Mouse (Mus musculus) forebrain, embryonic 14.5 days (tissue): ENCODE measurements at regions not wholly inside any gene's neighbourhood (a gene's known extent, or its start where the extent isn't known, plus 50 kb on each side); places are given as distances from the start of the nearest gene placed in this dataset.

Experiments used
- ATAC-seq: fragments of 200-750 bp; cut with Nextera tagmentation; 2 replicates; pipeline ENCODE4 v1.8.0; 2017; ENCODE audit warnings: mild to moderate bottlenecking, moderate library complexity
- DNase-seq: peaks from one replicate; pipeline ENCODE4 v3.0.0-alpha.2; 2015; ENCODE audit warnings: low spot score
- H3K27ac ChIP-seq: fragments of 300-500 bp; sonication (generic); 2 replicates; pipeline ENCODE4 v1.5.1; 2014; ENCODE audit warnings: low read depth, mild to moderate bottlenecking, control low read depth, low read length, moderate library complexity
- H3K27me3 ChIP-seq: fragments of 300-500 bp; sonication (generic); replicated peaks from 2 replicates; pipeline ENCODE4 v1.6.1; 2014; ENCODE audit warnings: low read length, control low read depth, mixed read lengths; ENCODE audit not compliant: control insufficient read depth, insufficient read depth
- H3K36me3 ChIP-seq: fragments of 300-500 bp; sonication (generic); 2 replicates; pipeline ENCODE4 v1.6.1; 2014; ENCODE audit warnings: low read length, control low read depth; ENCODE audit not compliant: control insufficient read depth, insufficient read depth
- H3K4me1 ChIP-seq: fragments of 300-500 bp; sonication (generic); 2 replicates; pipeline ENCODE4 v1.6.1; 2014; ENCODE audit warnings: antibody characterized with exemption, low read length, control low read depth; ENCODE audit not compliant: control insufficient read depth, insufficient read depth
- H3K4me2 ChIP-seq: fragments of 300-500 bp; sonication (generic); 2 replicates; pipeline ENCODE4 v1.6.1; 2014; ENCODE audit warnings: mild to moderate bottlenecking, control low read depth, low read length
- H3K4me3 ChIP-seq: fragments of 300-500 bp; sonication (generic); 2 replicates; pipeline ENCODE4 v1.5.1; 2014; ENCODE audit warnings: low read depth, low read length, control low read depth
- H3K9ac ChIP-seq: fragments of 300-500 bp; sonication (generic); 2 replicates; pipeline ENCODE4 v1.6.1; 2014; ENCODE audit warnings: mild to moderate bottlenecking, low read length, control low read depth, moderate library complexity
- H3K9me3 ChIP-seq: fragments of 300-500 bp; sonication (generic); replicated peaks from 2 replicates; pipeline ENCODE4 v1.6.1; 2016; ENCODE audit warnings: low read length, control low read depth, mixed read lengths; ENCODE audit not compliant: control insufficient read depth
- WGBS: fragments of 180-500 bp; shearing (Covaris S2); extraction: QIAGEN DNeasy Blood & Tissue Kit; methylation state at CpG from one replicate; pipeline ENCODE4 v1.1.7; 2014; 5-methylcytosine and 5-hydroxymethylcytosine counted together

DNA sequence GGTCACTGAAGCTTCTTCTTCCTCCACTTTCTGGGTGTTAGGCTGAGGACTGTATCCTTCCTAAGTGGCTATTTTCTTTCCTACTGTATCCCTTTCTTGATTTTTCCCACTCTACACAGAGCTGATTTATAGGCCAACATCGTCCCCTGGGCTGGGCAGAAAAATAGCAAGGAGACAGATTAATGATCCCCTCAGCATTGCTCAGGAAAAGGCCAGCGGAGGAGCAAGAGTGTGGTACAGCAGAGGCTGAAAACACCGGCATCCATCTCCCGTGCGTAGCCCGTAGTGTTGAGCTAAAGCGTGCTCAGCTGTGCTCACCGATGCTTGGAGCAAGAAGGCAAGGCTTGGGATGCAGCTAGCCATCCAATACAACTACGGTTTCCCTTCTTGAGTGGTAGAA lies 62.2 kb upstream of the Cadm1 start:
- H3K9ac ChIP-seq, result no peak overlapping the region
- ATAC-seq (no peak), DNase-seq (no peak)
- no peaks in the 10 kb centered on the region for H3K9me3 ChIP-seq
- H3K27me3 ChIP-seq, result no peaks in the 10 kb centered on the region
- 90% methylated on average over 9 of the region's 9 CpGs for WGBS
- no peaks in the 10 kb centered on the region for H3K4me1 ChIP-seq
- no peaks in the 10 kb centered on the region for H3K36me3 ChIP-seq
- no peak overlapping the region for H3K4me3 ChIP-seq
- H3K27ac ChIP-seq, result no peak overlapping the region
- no peak overlapping the region for H3K4me2 ChIP-seq

DNA sequence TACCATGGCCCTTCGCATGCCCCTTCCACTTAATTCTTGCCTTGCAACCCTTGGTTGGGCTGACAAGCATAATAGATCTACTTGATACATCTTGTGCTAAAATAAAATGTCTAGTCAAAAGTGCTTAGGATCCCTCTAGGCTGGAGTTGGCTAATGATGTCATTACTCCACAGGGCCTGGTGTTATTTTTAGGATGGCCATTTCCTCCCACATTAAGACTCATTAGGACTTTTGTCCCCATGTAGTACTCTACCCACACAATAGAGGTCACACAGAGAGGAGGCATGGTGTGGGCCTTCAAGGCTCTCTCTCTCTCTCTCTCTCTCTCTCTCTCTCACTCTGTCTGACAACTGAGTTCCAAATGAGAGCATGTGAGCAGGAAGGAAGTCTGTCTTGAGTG lies 60.4 kb upstream of the Cadm1 start:
- DNase-seq, result no peak
- Histone ChIP-seq H3K4me3 (no peak overlapping the region), H3K36me3 (no peaks in the 10 kb centered on the region), H3K27me3 (no peaks in the 10 kb centered on the region), H3K4me1 (no peaks in the 10 kb centered on the region), H3K27ac (no peak overlapping the region), H3K4me2 (no peak overlapping the region), H3K9ac (no peak overlapping the region), H3K9me3 (no peaks in the 10 kb centered on the region)
- 95% methylated on average over 1 of the region's 1 CpGs for WGBS
- ATAC-seq, result no peak

GRCm38 (mm10) chr9:47470741-47471140 lies 59.2 kb upstream of the Cadm1 start:
- no peaks in the 10 kb centered on the region for H3K36me3 ChIP-seq
- no peak overlapping the region for H3K27ac ChIP-seq
- ATAC-seq, result no peak
- 97% methylated on average over 1 of the region's 1 CpGs for whole genome bisulfite sequencing
- no peaks in the 10 kb centered on the region for H3K9me3 ChIP-seq
- H3K4me3 ChIP-seq, result no peak overlapping the region
- no peaks in the 10 kb centered on the region for H3K27me3 ChIP-seq
- H3K9ac ChIP-seq, result no peak overlapping the region
- H3K4me1 ChIP-seq, result no peaks in the 10 kb centered on the region
- DNase-seq, result no peak
- no peak overlapping the region for H3K4me2 ChIP-seq

GRCm38 (mm10) chr9:47471767-47472420 lies 58.1 kb upstream of the Cadm1 start:
- DNase-seq (no peak), ATAC-seq (no peak)
- no peaks in the 10 kb centered on the region for H3K36me3 ChIP-seq
- no peak overlapping the region for H3K9ac ChIP-seq
- no peak overlapping the region for H3K4me3 ChIP-seq
- H3K4me2 ChIP-seq, result no peak overlapping the region
- no peaks in the 10 kb centered on the region for H3K9me3 ChIP-seq
- H3K27me3 ChIP-seq, result no peaks in the 10 kb centered on the region
- WGBS, result 26% methylated on average over 10 of the region's 10 CpGs
- H3K27ac ChIP-seq, result no peak overlapping the region
- H3K4me1 ChIP-seq, result no peaks in the 10 kb centered on the region

- H3K4me3 ChIP-seq, result no peak overlapping the region
- H3K36me3 ChIP-seq, result no peaks in the 10 kb centered on the region
- no peaks in the 10 kb centered on the region for H3K27me3 ChIP-seq
- H3K9ac ChIP-seq, result no peak overlapping the region
- H3K9me3 ChIP-seq, result no peaks in the 10 kb centered on the region
- no peak overlapping the region for H3K4me2 ChIP-seq
- DNase-seq (no peak), ATAC-seq (no peak)
- H3K4me1 ChIP-seq, result no peaks in the 10 kb centered on the region
- WGBS, result 86% methylated on average over 5 of the region's 5 CpGs
- no peak overlapping the region for H3K27ac ChIP-seq
These were observed 56.1 kb upstream of the Cadm1 start for GRCm38 (mm10) chr9:47473776-47474365.

DNA sequence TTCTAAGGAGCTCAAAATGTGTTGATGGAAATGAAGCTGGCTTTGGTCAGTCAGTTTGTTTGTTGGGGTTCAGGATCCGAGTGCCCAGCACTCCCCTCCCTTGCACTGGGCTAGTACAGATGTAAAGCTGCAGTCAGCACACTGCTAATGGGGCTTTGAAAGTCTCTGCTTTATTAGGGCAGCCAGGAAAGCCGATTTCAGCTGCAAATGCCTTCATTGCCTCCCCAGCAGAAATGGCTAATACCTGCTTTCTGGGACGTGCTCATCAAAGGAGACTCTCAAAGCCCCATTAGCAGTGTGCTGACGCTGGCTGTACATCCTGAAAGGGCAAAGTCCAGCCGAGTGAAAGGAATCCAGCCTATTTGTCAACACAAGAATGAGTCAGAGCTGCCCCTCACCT lies 55.2 kb upstream of the Cadm1 start:
- H3K9me3 ChIP-seq, result no peaks in the 10 kb centered on the region
- DNase-seq (no peak), ATAC-seq (no peak)
- H3K4me2 ChIP-seq, result no peak overlapping the region
- no peaks in the 10 kb centered on the region for H3K27me3 ChIP-seq
- 17% methylated on average over 5 of the region's 5 CpGs for WGBS
- H3K36me3 ChIP-seq, result no peaks in the 10 kb centered on the region
- H3K9ac ChIP-seq, result no peak overlapping the region
- H3K4me1 ChIP-seq, result no peaks in the 10 kb centered on the region
- H3K27ac ChIP-seq, result no peak overlapping the region
- no peak overlapping the region for H3K4me3 ChIP-seq

DNA sequence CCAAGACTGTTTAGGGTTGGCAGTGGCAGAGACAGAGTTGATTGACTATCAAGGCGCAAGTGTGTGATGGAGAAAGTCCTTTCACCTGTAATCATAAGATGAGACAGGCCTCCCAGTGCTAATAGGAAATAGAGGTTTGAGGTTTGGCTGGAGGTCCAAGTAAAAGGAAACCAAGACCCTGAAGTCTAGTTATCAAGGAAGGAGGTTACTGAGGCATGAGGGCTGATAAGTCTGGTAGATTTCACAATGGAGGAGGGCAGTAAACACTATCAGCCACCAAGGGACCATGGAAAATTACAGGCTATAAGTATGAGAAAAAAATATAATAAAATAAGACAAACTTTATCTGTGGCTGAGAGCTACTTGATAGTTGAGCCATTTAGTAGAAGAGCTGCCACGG lies 52.1 kb upstream of the Cadm1 start:
- ATAC-seq, result no peak
- H3K4me2 ChIP-seq, result no peak overlapping the region
- H3K9me3 ChIP-seq, result no peaks in the 10 kb centered on the region
- H3K36me3 ChIP-seq, result no peaks in the 10 kb centered on the region
- 93% methylated on average over 2 of the region's 2 CpGs for WGBS
- H3K27me3 ChIP-seq, result no peaks in the 10 kb centered on the region
- no peak for DNase-seq
- no peak overlapping the region for H3K27ac ChIP-seq
- H3K4me3 ChIP-seq, result no peak overlapping the region
- H3K9ac ChIP-seq, result no peak overlapping the region
- no peaks in the 10 kb centered on the region for H3K4me1 ChIP-seq
